Mouse (Mus musculus) lung, adult 2 months (tissue): ENCODE measurements around the gene Srebf2. TPM values are rescaled to one million over a fixed set of nuclear protein-coding genes. Genes with fewer than 3 reads are reported as not detected.
A peak's percentile ranks its signal among the peaks of the same experiment; 100 is the strongest.
"Not testable (repeated sequence)": the region's sequence is repeated elsewhere in the genome, so short reads cannot be mapped to it uniquely, and the experiment has no call there.

Experiments
- DNase-seq: peaks from one replicate; pipeline ENCODE4 v3.0.0; 2022
- H3K4me1 ChIP-seq: fragments of 200-500 bp; 2 replicates; pipeline ENCODE4 v1.6.1; 2011; ENCODE audit warnings: low read length; ENCODE audit not compliant: control insufficient read depth, insufficient read depth
- H3K4me3 ChIP-seq: fragments of 200-500 bp; replicated peaks from 2 replicates; pipeline ENCODE3; 2011; ENCODE audit warnings: low read depth, mild to moderate bottlenecking, control low read depth, low read length; ENCODE audit errors: extremely low read depth
- CTCF ChIP-seq: fragments of 200-500 bp; IDR thresholded peaks from 2 replicates; pipeline ENCODE4 v1.5.1; 2011; ENCODE audit warnings: mild to moderate bottlenecking, low read length, control low read depth; ENCODE audit not compliant: insufficient read depth
- POLR2A ChIP-seq: fragments of 200-500 bp; IDR thresholded peaks from 2 replicates; pipeline ENCODE4 v1.6.1; 2011; ENCODE audit warnings: low read depth, mild to moderate bottlenecking, control low read depth, low read length, borderline replicate concordance; ENCODE audit errors: extremely low read depth
- WGBS: fragments of 180-500 bp; shearing (Covaris S2); methylation state at CpG from one replicate; pipeline ENCODE4 v1.1.7; 2018; 5-methylcytosine and 5-hydroxymethylcytosine counted together
- polyA plus RNA-seq: library from polyadenylated mRNA; depleted of rRNA; stranded (reverse); fragments of >200 nt; gene quantifications from 2 replicates; pipeline ENCODE4 v1.2.3, GENCODE M21; 2012; rRNA removed

The Srebf2 gene
- polyA plus RNA-seq: 261 and 292 TPM in 2 replicates

DNA sequence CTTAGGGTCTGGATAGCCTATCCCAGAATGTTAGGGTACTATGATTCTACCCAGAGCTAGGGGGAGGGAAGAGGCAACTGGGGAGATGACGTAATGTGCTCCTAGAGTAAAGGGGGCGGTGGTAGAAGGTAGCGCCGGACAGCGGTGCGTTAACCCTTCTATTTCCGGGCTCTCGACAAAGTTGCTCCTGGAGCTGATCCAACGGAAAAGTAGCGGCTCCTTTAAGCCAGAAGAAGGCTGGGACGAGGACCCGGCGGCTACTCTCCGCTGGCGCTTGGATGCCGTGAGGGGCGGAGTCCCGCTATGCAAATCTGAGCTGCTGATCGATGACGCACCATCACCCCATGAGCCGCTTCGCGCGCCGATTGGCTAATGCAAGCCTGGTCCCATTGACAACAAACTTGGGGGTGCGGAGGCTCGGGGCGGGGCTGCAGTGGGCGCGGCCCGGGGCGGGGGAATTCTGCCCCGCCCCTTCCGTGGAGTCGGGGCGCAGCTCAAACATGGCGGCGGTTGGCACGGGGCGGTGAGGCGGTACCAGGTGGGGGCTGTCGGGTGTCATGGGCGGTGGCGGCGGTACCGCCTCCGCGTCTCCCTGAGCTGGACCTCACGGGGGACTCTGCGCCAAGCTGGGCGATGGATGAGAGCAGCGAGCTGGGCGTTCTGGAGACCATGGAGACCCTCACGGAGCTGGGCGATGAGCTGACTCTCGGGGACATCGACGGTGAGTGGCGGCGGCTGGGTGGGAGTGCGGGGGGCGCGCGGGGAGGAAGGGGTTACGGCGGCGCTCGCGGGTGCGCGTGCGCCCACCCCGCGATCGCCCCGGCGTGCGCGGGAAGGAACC lies at the start of gene Srebf2:
Gene Srebf2, plus strand, starts transcription at position 412 of the 841 bp plus-strand sequence.
- peak; percentile 60; the same call in 1 of the 2 replicates for TF ChIP-seq POLR2A
- no peak for TF ChIP-seq CTCF
- Histone ChIP-seq H3K4me1 (peaks cover 10% of the 10 kb centered on the region), H3K4me3 (peak within 1 kb of the TSS; percentile 82)
- under 1% methylated on average over 78 of the region's 79 CpGs for WGBS
- peak; percentile 96 for DNase-seq

DNA sequence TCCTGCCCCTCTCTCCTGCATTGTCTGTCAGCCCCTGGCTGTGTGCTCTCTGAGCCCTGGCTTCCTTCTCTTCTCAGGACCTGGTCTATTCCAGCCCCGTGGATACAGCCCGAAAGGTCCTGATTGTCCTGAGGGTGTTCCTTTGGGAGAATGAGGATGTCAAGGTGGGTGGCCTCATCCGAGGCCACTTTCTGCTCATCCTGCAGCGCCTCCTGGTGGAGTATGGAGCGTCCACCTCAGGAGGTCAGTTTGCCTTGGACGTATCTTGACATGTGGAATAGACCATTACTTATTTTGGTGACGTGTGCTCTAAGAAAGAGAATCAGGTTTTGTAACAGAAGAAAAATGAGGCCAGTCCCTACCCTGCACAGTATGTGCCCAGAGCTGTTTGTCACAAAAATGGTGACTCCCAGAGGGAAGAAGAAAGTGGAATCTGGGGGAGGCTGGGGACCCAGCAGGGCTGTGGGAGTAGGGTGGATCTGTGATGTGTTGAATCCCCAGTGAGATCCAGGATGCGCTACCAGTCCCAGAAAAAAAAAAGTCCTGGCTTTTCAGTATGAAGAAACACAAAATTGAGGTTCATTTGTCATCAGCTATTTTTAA lies 39.9 kb upstream of the Srebf2 start:
- WGBS: 18% methylated on average over 8 of the region's 8 CpGs
- peak; percentile 8 for DNase-seq

DNA sequence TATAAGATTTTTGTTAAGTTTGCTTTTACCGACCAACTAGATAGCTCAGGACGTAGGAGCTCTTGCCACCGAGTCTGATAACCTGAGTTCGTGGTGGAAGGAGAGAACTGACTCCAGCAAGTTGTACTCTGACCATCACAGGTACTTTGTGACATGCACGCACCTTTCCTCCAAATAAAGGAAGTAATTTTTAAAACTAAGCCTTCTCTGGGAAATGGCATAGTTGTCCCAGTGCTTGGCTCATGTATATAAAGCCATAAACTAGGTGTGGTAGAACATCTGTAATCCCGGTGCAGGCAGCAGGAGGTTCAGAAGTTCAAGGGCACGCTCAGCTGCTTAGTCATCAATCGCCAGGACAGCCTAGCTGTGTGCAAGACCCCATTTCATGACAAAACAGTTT lies 26.4 kb upstream of the Srebf2 start:
- no peak for DNase-seq
- WGBS: 80% methylated on average over 8 of the region's 8 CpGs
- Histone ChIP-seq H3K4me1 (no peaks in the 10 kb centered on the region), H3K4me3 (no peak overlapping the region)
- TF ChIP-seq POLR2A: no peak
- TF ChIP-seq CTCF: no peak

More for the DNA sequence above, 39.9 kb upstream of the Srebf2 start:
- no peak overlapping the region for H3K4me3 ChIP-seq
- H3K4me1 ChIP-seq: no peaks in the 10 kb centered on the region
- TF ChIP-seq CTCF: peak; percentile 69
- no peak for TF ChIP-seq POLR2A

DNA sequence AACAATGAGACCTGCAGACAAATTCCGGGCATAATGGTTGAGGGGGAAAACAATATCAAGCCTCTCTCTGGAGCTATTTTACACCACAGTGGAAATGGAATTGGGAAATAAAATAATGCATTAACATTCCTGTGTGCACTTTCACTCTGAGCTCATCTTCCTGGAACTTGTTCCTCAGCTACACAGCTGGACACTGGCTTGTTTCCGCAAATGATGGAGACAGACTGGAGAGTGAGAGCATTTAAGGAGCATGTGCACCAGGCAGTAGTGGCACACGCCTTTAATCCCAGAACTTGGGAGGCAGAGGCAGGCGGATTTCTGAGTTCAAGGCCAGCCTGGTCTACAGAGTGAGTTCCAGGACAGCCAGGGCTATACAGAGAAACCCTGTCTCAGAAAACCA lies 20.3 kb upstream of the Srebf2 start:
- H3K4me3 ChIP-seq, H3K4me1 ChIP-seq, DNase-seq: not testable (repeated sequence)
- WGBS: 79% methylated on average over 4 of the region's 4 CpGs

DNA sequence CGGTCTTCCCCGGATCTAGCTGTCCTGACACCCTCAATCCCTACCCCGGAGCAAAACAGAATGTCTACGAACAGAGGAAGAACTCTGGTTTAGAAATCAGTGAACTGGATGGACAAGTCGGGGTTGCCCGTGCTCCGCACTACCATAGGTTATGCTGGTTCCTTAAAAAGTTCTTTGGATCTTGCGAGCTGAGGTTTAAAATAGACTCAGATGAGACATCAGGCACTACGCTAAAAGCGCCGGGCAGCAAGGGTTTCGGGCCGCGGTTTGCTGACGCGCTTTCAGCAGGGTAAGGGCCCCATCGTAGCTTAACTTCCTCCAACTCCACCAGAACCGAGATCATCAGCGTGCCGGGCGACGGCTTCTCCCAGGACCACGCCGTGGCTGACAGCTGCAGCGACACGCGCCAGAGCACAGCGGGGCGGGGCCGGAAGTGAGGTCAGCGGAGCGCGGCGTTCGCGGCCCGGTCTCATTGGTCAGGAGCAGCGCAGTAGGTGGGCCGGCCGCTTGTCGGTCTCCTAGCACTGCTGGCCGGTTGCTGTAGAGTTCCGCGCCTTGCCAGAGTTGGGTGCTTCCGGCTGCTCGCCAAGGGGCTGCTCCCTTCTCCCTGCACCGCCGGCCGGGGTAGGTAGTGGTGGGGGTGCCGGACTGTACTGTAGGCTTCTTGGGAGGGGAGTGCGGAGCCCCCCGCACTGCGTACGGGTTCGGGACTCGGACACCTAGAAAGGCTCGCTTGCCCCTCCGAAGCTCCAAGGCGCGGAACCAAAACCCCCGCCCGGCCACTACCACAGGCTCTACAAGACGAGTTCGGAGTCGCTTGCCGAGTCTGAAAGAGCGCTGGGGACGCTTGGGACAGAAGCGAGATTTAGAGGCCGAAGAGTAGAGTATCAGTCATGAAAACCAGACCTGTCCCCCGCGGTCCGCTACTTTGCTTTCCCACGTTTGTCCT lies 19.3 kb upstream of the Srebf2 start, which contains the start of gene Ccdc134:
Gene Ccdc134, plus strand, starts transcription at position 497 of the 949 bp plus-strand sequence.
- under 1% methylated on average over 74 of the region's 74 CpGs for WGBS
- TF ChIP-seq CTCF (no peak), POLR2A (peak; percentile 63; the same call in 1 of the 2 replicates)
- peak; percentile 96 for DNase-seq

DNA sequence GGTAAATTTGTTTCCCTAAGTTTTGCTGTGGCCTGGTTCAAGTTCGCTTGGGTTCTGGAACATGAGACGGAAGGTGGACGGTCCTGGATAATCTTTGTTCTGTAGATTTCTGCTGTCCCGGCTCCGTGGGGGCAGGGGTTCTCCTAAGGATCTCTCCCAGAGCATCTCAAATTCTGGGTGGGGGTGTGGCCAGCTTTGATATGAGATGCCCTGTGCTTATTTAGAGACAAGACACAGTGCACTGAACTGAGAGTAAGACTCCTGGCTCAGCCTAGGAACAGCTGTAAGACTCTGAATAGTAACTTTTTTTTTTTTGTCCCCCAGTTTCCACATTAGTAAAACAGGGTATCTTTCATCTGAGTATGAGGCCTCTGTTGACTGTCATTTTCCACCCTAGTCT lies 18.6 kb upstream of the Srebf2 start:
- Histone ChIP-seq H3K4me1 (peaks cover 5% of the 10 kb centered on the region; the same call in 1 of the 2 replicates), H3K4me3 (peak overlapping the region; percentile 92)
- no peak for DNase-seq
- TF ChIP-seq CTCF (no peak), POLR2A (no peak)
- WGBS: 2% methylated on average over 5 of the region's 5 CpGs

More for the DNA sequence above, 19.3 kb upstream of the Srebf2 start, which contains the start of gene Ccdc134:
- peaks cover 5% of the 10 kb centered on the region; the same call in 1 of the 2 replicates for H3K4me1 ChIP-seq
- peak within 1 kb of the TSS; percentile 92 for H3K4me3 ChIP-seq

DNA sequence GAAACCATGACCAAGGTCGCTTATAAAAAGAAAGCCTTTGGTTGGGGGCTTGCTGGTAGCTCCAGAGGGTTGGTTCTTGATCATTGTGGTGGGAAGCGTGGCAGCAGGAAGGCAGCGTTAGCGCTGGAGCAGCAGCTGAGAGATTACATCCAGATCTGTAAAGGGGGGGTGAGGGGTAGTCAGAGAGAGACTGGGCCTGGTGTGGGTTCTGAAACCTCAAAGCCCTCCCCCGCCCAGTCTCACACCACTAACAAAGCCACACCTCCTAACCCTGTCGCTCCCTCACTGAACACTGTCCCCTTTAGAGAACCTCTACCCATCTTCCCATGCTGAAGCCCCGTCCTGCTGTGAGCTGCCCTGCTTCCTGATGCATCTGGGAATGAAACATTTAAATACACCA lies 16.4 kb upstream of the Srebf2 start:
- Histone ChIP-seq H3K4me1 (peaks cover 5% of the 10 kb centered on the region; the same call in 1 of the 2 replicates), H3K4me3 (no peak overlapping the region)
- no peak for DNase-seq
- TF ChIP-seq CTCF (no peak), POLR2A (no peak)
- WGBS: 73% methylated on average over 7 of the region's 7 CpGs

DNA sequence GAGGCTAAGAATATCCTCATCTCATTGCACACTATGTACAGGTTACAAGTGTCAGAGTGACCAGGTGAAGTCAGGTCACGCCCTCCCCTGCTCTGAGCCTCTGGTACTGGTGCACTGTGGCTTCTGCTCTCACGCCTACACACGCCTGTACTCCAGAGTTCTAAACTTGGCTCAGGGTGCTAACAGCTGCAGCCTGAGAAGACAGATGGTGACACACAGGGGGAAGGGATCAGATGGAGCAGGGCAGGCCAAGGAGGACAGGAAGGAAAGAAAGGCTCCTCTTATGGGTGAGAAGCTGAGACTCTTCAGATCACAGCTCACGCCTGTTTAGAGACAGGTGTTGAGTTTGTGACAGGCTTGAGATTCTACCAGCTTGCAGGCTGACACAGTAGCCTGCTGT lies 11.6 kb upstream of the Srebf2 start:
- 84% methylated on average over 4 of the region's 4 CpGs for WGBS
- no peak overlapping the region for H3K4me3 ChIP-seq
- H3K4me1 ChIP-seq: no peaks in the 10 kb centered on the region
- no peak for TF ChIP-seq POLR2A
- TF ChIP-seq CTCF: no peak
- no peak for DNase-seq

DNA sequence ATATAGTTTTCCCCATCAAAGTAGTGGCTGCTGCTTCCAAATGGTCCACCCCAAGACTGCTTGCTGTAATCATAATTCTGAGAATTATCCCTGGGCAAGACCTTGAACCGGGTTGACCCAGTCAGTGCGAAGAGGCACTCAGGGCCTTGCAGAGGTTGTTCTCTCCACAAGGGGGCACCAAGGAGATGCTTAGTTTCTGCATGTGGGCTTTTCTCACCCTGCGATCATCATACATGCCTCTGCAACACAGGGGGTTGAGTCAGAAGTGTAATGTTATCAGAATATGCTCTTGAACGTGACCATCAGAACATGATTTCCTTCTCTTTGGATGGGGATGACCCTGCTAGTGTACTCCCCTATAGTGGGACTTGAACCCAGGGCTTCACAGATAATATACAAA lies 8.4 kb upstream of the Srebf2 start:
- 26% methylated on average over 4 of the region's 4 CpGs for WGBS
- Histone ChIP-seq H3K4me3 (no peak overlapping the region), H3K4me1 (no peaks in the 10 kb centered on the region)
- TF ChIP-seq CTCF (peak; percentile 85), POLR2A (no peak)
- no peak for DNase-seq
